Mouse (Mus musculus): ENCODE measurements at regions not wholly inside any gene's neighbourhood (a gene's known extent, or its start where the extent isn't known, plus 50 kb on each side); places are given as distances from the start of the nearest gene placed in this dataset.

DNA sequence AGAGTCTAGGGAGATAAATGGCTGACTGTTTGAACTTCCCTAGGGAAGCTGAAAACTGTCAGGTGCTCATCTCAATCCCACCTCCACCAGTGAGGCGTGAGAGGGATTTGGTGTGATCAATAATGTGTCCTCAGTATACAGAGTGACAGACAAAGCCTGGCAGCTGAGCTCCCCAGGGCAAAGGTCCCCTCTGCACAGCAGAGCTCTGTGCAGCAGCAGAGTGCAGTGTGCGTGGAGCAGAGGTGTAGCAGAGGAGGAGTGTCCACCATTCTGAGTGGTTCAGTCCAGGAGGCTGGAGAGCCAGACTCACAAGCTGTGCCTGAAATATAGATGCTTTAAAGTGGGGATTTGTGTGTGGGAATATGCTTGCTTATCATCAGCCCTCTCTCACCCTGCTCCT, 112.8 kb upstream of the Etl4 start:
- TF ChIP-seq POLR2A (IDR thresholded peaks at IDR 0.05; ENCODE audit: low read depth, low read length) (no peak), CTCF (IDR thresholded peaks at IDR 0.05; ENCODE audit: extremely low read depth, insufficient read length, insufficient replicate concordance, low read depth, low read length) (no peak)
